Mouse (Mus musculus): ENCODE results near the gene Lmbr1l. TPM values are rescaled to one million over a fixed set of nuclear protein-coding genes. Genes with fewer than 3 reads are reported as not detected.
A peak's percentile ranks its signal among the peaks of the same experiment; 100 is the strongest.

Gene Lmbr1l
- total and polyA plus RNA-seq, 3 experiments = 7.0 to 17.3 TPM; not detected in 1

GRCm38 (mm10) chr15:98871916-98872888 lies 45.8 kb downstream of the Lmbr1l start (continued):
- peak; percentile 95 for TF ChIP-seq TBP (IDR thresholded peaks at IDR 0.05; ENCODE audit: low read depth, low read length)
- TF ChIP-seq MYB (IDR thresholded peaks at IDR 0.05; ENCODE audit: low read depth, low read length) = no peak
- TF ChIP-seq TCF12 (IDR thresholded peaks at IDR 0.05; ENCODE audit: low read depth, low read length) = peak; percentile 83
- no peak for TF ChIP-seq GABPA (IDR thresholded peaks at IDR 0.05; ENCODE audit: low read depth, low read length)
- TF ChIP-seq MAZ (IDR thresholded peaks at IDR 0.05; ENCODE audit: low read depth, low read length) = peak; percentile 100

- peak; percentile 55 for DNase-seq (ENCODE audit: low read depth, low spot score)
- Histone ChIP-seq H3K9ac (ENCODE audit: control insufficient read depth, low read depth, low read length, poor library complexity, severe bottlenecking) (peak within 1 kb of the TSS; percentile 96), H3K79me2 (ENCODE audit: control insufficient read depth, insufficient read depth, low read length, poor library complexity) (peaks cover 61% of the 10 kb centered on the region), H3K4me3 (ENCODE audit: control insufficient read depth in 1 of 2, insufficient read depth in 1 of 2, low read depth in 2 of 2, low read length in 2 of 2) (peak within 1 kb of the TSS; percentile 78 to 92), H3K36me3 (ENCODE audit: control insufficient read depth in 1 of 2, insufficient read depth in 2 of 2, low read length in 2 of 2) (peaks cover under 1 to 23% of the 10 kb centered on the region in 2 experiments; a peak in 3 of 4 replicates), H3K27me3 (ENCODE audit: control insufficient read depth in 1 of 2, insufficient read depth in 2 of 2, low read length in 2 of 2) (no peaks in the 10 kb centered on the region), H3K27ac (ENCODE audit: control insufficient read depth, low read depth, low read length) (peak within 1 kb of the TSS; percentile 86), H3K9me3 (replicated peaks; ENCODE audit: insufficient read depth, low read length) (no peaks in the 10 kb centered on the region), H3K4me1 (ENCODE audit: control insufficient read depth in 1 of 2, insufficient read depth in 2 of 2, low read length in 2 of 2) (peaks cover 14 to 21% of the 10 kb centered on the region in 2 experiments)
- TF ChIP-seq USF1 (IDR thresholded peaks at IDR 0.05; ENCODE audit: low read depth, low read length) (no peak), MAZ (IDR thresholded peaks at IDR 0.05; ENCODE audit: low read depth, low read length) (no peak; the same call in 1 of the 2 replicates), ZNF384 (IDR thresholded peaks at IDR 0.05; ENCODE audit: low read depth, low read length) (peak; percentile 38), UBTF (IDR thresholded peaks at IDR 0.05; ENCODE audit: borderline replicate concordance, insufficient read depth, low read depth, low read length) (peak; percentile 89; the same call in 1 of the 2 replicates), TCF12 (IDR thresholded peaks at IDR 0.05; ENCODE audit: low read depth, low read length) (peak; percentile 19; the same call in 1 of the 2 replicates)
These were observed 46.7 kb downstream of the Lmbr1l start, which contains the start of gene Kmt2d for GRCm38 (mm10) chr15:98871070-98871915. TSS of gene Kmt2d (minus strand) at chr15:98871204.

- H3K9ac ChIP-seq (ENCODE audit: control insufficient read depth, low read depth, low read length, poor library complexity, severe bottlenecking) = peak overlapping the region; percentile 96
- no peaks in the 10 kb centered on the region for H3K9me3 ChIP-seq (replicated peaks; ENCODE audit: insufficient read depth, low read length)
- TF ChIP-seq CHD2 (IDR thresholded peaks at IDR 0.05; ENCODE audit: low read length) (no peak), SIN3A (IDR thresholded peaks at IDR 0.05; ENCODE audit: low read length) (peak; percentile 27; the same call in 1 of the 2 replicates), POLR2AphosphoS5 (IDR thresholded peaks at IDR 0.05; ENCODE audit: borderline replicate concordance, low read depth, low read length) (no peak), JUND (IDR thresholded peaks at IDR 0.05; ENCODE audit: low read depth, low read length) (no peak), BHLHE40 (IDR thresholded peaks at IDR 0.05; ENCODE audit: borderline replicate concordance, low read depth, low read length) (no peak), HCFC1 (IDR thresholded peaks at IDR 0.05; ENCODE audit: low read depth, low read length) (0 out of 2 replicates have a peak, but pooled peaks have one; percentile 7), ZMIZ1 (IDR thresholded peaks at IDR 0.05; ENCODE audit: low read depth, low read length) (no peak), POLR2A (IDR thresholded peaks at IDR 0.05; ENCODE audit: control insufficient read depth in 1 of 2, insufficient read depth in 1 of 2, low read depth in 1 of 2, low read length in 2 of 2, poor library complexity in 1 of 2) (0 out of 4 replicates have a peak, but pooled peaks of 1 of the 2 experiments have one; percentile 10), ZKSCAN1 (IDR thresholded peaks at IDR 0.05; ENCODE audit: low read depth, low read length) (0 out of 2 replicates have a peak, but pooled peaks have one; percentile 22), MXI1 (IDR thresholded peaks at IDR 0.05; ENCODE audit: low read depth, low read length) (no peak; the same call in 1 of the 2 replicates), MAX (IDR thresholded peaks at IDR 0.05; ENCODE audit: low read length) (0 out of 2 replicates have a peak, but pooled peaks have one; percentile 8), CHD1 (IDR thresholded peaks at IDR 0.05; ENCODE audit: low read depth, low read length) (0 out of 2 replicates have a peak, but pooled peaks have one; percentile 32)
- H3K4me3 ChIP-seq (ENCODE audit: control insufficient read depth in 1 of 2, insufficient read depth in 1 of 2, low read depth in 2 of 2, low read length in 2 of 2) = peak overlapping the region; percentile 78 to 92
- H3K27ac ChIP-seq (ENCODE audit: control insufficient read depth, low read depth, low read length) = peak overlapping the region; percentile 86
- H3K4me1 ChIP-seq (ENCODE audit: control insufficient read depth in 1 of 2, insufficient read depth in 2 of 2, low read length in 2 of 2) = peaks cover 14 to 21% of the 10 kb centered on the region in 2 experiments
- no peaks in the 10 kb centered on the region for H3K27me3 ChIP-seq (ENCODE audit: control insufficient read depth in 1 of 2, insufficient read depth in 2 of 2, low read length in 2 of 2)
- peaks cover 66% of the 10 kb centered on the region for H3K79me2 ChIP-seq (ENCODE audit: control insufficient read depth, insufficient read depth, low read length, poor library complexity)
- H3K36me3 ChIP-seq (ENCODE audit: control insufficient read depth in 1 of 2, insufficient read depth in 2 of 2, low read length in 2 of 2) = peaks cover 2 to 23% of the 10 kb centered on the region in 2 experiments; a peak in 3 of 4 replicates
- DNase-seq (ENCODE audit: low read depth, low spot score) = peak; percentile 54
These were observed 47.6 kb downstream of the Lmbr1l start for GRCm38 (mm10) chr15:98870179-98871069.

Measured in MEL (cell line).